ENCODE assay signal across 8 mouse cellular contexts in the genomic region with DNA sequence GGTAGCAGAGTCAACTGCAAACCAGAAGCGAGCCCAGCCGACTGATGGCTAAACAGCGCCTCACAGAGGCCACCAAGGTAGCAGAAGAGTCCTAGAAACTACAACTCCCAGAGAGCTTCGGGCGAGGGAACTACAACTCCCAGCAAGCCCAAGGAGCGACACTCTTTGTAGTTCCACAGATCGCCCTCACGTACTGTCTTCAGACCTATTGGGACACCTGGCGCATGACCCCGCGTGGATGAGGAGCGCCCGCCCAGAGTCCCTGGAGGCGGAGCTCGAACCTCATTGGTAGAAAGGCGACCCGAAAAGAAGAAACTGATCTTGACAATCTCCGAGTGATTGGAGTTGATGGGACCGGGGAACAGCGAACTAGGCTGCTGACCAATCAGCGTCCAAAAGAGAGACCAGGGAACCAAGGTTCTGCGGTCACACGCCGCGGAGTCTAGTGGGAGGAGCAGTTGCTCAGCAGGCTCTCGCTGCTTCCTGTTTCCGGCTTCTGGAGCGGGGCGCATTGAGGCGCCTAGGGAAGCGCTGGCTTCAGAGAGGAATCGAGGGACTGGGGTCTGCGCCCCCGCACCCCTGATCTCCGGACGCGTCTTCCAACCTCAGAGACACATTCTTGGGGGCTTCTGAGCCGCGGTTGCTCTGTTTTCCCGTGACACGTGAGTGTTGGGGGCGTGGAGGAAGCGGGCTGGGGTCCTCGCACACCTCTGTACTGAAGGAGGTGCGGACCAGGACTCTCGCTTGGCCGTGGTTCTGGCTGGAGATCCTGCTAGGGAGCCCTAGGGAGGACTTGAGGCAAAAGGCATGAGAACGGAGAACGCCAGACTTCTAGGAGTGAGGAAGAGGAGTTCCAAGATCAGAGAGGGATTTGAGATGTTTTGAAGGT. TPM values are rescaled to one million over a fixed set of nuclear protein-coding genes. Genes with fewer than 3 reads are reported as not detected.
DNase-seq lines count a peak whose midpoint lies in the region; ATAC-seq lines count a peak whose summit lies in the region.

M6pr (plus strand) TSS at position 216 of the 889 bp plus-strand sequence.

- peaks cover 4% of the 10 kb centered on the region; the same call in 1 of the 2 replicates for H3K36me3 ChIP-seq in hindbrain, embryonic 16.5 days (ENCODE audit: control insufficient read depth, insufficient read depth, low read length)
- peaks cover 11% of the 10 kb centered on the region; the same call in 1 of the 2 replicates for H3K36me3 ChIP-seq in macrophage (ENCODE audit: inconsistent target)

- no peaks in the 10 kb centered on the region for H3K9me3 ChIP-seq in hindbrain, embryonic 16.5 days (ENCODE audit: control insufficient read depth, low read length)

- peak within 1 kb of the TSS; percentile 86 for H3K4me2 ChIP-seq in hindbrain, embryonic 16.5 days (ENCODE audit: low read length)

- H3K4me3 ChIP-seq in hindbrain, embryonic 16.5 days (ENCODE audit: low read length), result peak within 1 kb of the TSS; percentile 76
- H3K4me3 ChIP-seq in macrophage (ENCODE audit: inconsistent target), result peak within 1 kb of the TSS; percentile 100

- DNase-seq in WW6 (ENCODE audit: low read depth, low spot score), result peak; percentile 99
- peak; percentile 80 to 94 for DNase-seq in cerebellum, postnatal 4 days (ENCODE audit: low spot score in 2 of 2)
- peak; percentile 97 for DNase-seq in gastrocnemius, adult 18-20 months (ENCODE audit: low spot score)
- DNase-seq in left cerebral cortex, adult 18-20 months (ENCODE audit: low spot score in 2 of 2), result peak; percentile 95 to 96
- peak; percentile 99 for DNase-seq in right cerebral cortex, adult 18-20 months
- peak; percentile 73 for DNase-seq in urinary bladder, postnatal 10 days (ENCODE audit: low spot score)

- H3K79me2 ChIP-seq in macrophage (ENCODE audit: inconsistent target), result peaks cover 39% of the 10 kb centered on the region

- peak within 1 kb of the TSS; percentile 63 for H3K27ac ChIP-seq in hindbrain, embryonic 16.5 days (ENCODE audit: low read depth, low read length)
- H3K27ac ChIP-seq in macrophage, result peak within 1 kb of the TSS; percentile 90

- peak within 1 kb of the TSS; percentile 80 for H3K9ac ChIP-seq in hindbrain, embryonic 16.5 days (ENCODE audit: low read depth, low read length)

- H3K27me3 ChIP-seq in hindbrain, embryonic 16.5 days (replicated peaks; ENCODE audit: control insufficient read depth, insufficient read depth, low read length), result no peaks in the 10 kb centered on the region

- ATAC-seq in hindbrain, embryonic 16.5 days, result peak; percentile 99

- H3K4me1 ChIP-seq in hindbrain, embryonic 16.5 days (ENCODE audit: control insufficient read depth, insufficient read depth, low read depth, low read length), result peaks cover 16% of the 10 kb centered on the region

- WGBS in hindbrain, embryonic 16.5 days, result under 1% methylated on average over 46 of the region's 49 CpGs
- WGBS in macrophage (ENCODE audit: missing documents), result under 1% methylated on average over 48 of the region's 49 CpGs

RNA-seq across cellular contexts. Expression of gene M6pr, which starts in this region (rescaled TPM):
- total RNA-seq in gastrocnemius, adult 18-20 months (2021), result 10 to 100 TPM; 21.5 to 23.1 TPM
- 51.8 and 53.1 TPM in 2 replicates for polyA plus RNA-seq in hindbrain, embryonic 16.5 days (2015; fragmentation: Nextera tagmentation; extraction: Ambion mirVana)
- 10 to 100 TPM; 72.9 to 79.3 TPM for total RNA-seq in left cerebral cortex, adult 18-20 months (2021)
- 100 to 1,000 TPM in 20 of 26 experiments, 10 to 100 TPM in 6; 80.8 to 239 (median 123) TPM for total RNA-seq in macrophage (2018; cell fraction: chromatin; rRNA removed)
- total RNA-seq in macrophage (2018; cell fraction: cytosol; rRNA removed), result 100 to 1,000 TPM; 258 to 417 (median 331) TPM
- total RNA-seq in macrophage (2018; cell fraction: nucleus; rRNA removed), result 100 to 1,000 TPM; 165 to 525 (median 319) TPM
- 282 to 386 TPM (median 335 TPM) in 3 replicates for polyA plus RNA-seq in macrophage (2018)

Comparison
In these comparisons a context has a peak if more than half of its experiments do, and no peak if none do; other contexts are left out.
1. Peak in every context shown above with its lines: DNase-seq, ATAC-seq, H3K4me3 ChIP-seq and H3K27ac ChIP-seq.